Mouse (Mus musculus): ENCODE results near the gene Krt27.

DNA sequence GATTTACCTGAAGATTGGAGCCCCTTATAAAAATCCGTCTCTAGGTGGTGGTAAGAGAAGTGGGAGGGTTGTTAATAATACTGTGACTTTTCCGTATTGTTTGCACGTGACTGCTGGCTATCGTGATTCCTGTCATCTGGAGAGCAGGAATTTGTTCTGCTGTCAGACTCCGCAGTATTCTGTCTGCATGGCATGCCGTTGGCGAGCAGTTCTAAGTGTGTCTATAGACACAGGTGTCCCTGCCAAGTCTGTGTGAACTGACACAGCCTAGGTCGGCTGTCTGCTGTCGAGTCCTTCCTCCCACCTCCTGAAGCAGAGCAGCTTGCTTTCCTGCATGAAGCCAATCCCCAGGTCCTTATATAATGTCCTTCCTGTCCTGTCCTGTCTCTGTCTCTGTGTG, 31.8 kb downstream of the Krt27 start:
- TF ChIP-seq MXI1 (IDR thresholded peaks at IDR 0.05; ENCODE audit: low read depth, low read length) (no peak), POLR2A (IDR thresholded peaks at IDR 0.05; ENCODE audit: low read depth, low read length) (no peak), CTCF (conservative IDR thresholded peaks at IDR 0.05 in 1 of 2, IDR thresholded peaks at IDR 0.05 in 1 of 2; ENCODE audit: low read depth in 2 of 2, low read length in 2 of 2) (no peak), EP300 (IDR thresholded peaks at IDR 0.05; ENCODE audit: low read length) (no peak), POLR2AphosphoS2 (IDR thresholded peaks at IDR 0.05; ENCODE audit: low read depth, low read length) (no peak)
